Mouse (Mus musculus) 3134 (cell line): ENCODE results near the gene Gzmb.
"Not testable (repeated sequence)": the region's sequence is repeated elsewhere in the genome, so short reads cannot be mapped to it uniquely, and the experiment has no call there.

Source experiments
- DNase-seq: peaks from one replicate; pipeline ENCODE4 v3.0.0-alpha.2; 2011; ENCODE audit warnings: low spot score; ENCODE audit not compliant: insufficient read length; ENCODE audit errors: extremely low read depth

Gzmb gene

GRCm38 (mm10) chr14:56262153-56262552, at the start of gene Gzmb:
Gene Gzmb, minus strand, starts transcription at chr14:56262260.
- no peak for DNase-seq

GRCm38 (mm10) chr14:56311801-56312200, 49.7 kb upstream of the Gzmb start:
- DNase-seq, result not testable (repeated sequence)

- DNase-seq, result no peak
These were observed 48.2 kb upstream of the Gzmb start for GRCm38 (mm10) chr14:56310238-56310637.

DNA sequence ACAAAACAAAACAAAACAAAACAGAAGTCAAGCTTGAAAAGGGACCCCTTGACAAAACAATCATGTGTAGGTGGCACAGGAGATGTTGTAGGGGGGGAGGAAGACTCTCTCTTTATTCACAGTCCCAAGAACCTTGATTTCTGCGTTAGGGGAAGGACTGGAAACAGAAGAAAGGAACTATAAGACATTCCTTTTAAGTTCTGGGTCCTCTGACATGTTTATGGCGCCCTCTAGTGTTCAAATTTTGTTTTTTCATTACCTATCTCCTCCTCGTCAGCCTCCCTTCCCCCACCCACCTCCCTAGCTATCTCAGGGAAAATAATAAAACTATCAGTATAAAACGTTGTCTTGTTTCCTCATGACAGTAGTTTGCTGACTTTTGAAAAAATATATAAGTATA, 42.1 kb upstream of the Gzmb start:
- no peak for DNase-seq

- DNase-seq, result no peak
These were observed 41.5 kb upstream of the Gzmb start for GRCm38 (mm10) chr14:56303506-56304025.

DNA sequence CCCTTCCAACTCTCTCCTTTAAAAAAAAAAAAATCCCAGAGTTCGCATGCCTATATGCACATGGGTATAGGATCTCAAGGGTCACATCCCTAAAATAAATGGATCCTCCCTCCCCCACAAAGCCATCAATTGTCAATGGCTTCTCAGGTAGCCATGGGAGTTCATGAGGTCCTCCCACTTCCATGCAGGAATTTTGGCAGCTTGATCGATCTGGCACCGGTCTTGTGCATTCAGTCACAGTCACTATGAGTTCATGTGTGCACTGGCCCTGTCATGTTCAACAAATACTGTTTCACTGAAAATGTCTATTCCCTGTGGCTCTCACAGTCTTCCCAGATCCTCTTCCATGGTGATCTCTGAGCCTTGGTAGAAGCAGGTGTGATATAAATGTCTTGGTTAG, 40.0 kb upstream of the Gzmb start:
- no peak for DNase-seq

DNA sequence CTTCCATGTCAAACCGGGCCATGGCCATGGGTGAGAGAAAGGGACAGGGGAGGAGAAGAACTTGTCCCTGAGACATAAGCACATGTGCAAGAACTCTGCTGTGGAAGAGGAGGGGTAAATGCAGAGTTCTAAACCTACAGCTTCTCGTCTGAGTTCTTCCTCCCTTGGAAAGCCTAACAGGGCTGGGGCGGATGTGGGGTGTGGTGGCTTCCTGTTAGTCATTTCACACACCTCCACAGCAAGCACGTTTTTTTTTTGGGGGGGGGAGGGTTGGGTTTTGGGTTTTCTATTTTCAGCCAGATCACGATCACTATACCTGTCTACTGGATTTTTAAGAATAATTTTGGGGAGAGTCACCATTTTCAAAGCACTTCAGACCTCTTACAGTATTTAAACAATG, 34.7 kb upstream of the Gzmb start:
- no peak for DNase-seq

- no peak for DNase-seq
These were observed 34.0 kb upstream of the Gzmb start for GRCm38 (mm10) chr14:56296106-56296505.

GRCm38 (mm10) chr14:56293146-56293545, 31.1 kb upstream of the Gzmb start:
- no peak for DNase-seq

GRCm38 (mm10) chr14:56288651-56289050, 26.6 kb upstream of the Gzmb start:
- no peak for DNase-seq

DNA sequence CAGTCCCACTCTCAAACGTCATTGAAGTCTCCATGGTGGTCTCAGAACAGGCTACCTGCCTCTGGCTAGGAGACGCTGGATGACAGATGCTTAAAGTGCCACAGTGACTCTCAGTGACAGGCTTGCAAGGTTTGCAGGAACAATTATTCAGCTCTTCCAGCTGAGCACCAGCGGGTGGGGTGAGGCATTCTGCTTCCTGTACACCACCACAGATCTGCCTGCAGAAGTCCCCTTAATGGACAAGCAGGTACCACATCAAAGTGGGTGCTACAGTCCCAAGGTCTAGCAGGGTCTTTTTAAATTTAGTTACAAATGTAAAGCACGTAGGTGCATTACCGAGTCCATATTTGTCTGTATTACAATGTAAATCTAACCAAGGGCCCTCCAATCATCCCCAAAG, 25.7 kb upstream of the Gzmb start:
- no peak for DNase-seq

DNA sequence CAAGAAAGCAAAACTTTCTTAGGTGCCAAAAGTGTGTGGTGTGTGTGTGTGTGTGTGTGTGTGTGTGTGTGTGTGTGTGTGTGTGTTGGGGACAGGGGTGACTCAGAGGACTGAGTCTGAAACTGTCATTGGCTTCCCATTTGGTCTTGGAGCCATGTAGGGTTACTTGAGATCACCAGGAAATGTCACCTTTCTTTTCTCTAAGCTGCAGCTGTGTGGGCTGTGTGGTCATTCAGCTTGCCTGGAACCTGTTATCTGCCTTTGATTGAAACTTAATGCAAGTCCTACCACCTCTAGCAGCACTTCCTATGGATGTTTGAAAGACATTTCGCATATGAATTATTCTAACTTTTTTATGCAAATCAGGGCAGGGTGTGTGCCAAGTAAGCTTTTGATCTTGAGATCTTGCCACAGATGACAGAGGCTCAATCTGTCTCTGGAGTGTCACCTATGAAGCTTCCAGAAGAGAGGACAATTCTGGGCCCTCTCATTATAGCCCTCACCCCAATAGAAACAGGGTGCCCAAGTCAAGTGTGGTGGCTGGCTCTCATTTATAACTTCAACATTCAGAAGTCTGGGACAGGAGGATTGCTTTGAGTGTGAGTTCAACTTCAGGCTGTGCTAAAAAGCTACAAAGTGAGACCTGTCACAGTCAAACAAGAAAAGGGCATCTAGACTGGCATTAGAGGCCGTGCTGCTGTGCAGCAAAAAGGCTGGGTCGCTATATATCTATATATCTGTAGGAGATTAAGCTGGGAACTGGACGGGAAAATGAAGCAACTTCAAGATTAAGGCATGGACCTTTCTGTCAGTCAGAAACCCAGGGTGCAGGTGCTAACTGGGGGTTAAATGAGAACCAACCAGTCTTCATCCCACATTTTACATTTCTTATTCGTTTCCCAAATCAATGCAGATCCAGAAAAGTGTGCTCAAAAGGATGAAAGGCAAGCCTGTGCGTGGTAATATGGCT, 22.6 kb upstream of the Gzmb start:
- no peak for DNase-seq

GRCm38 (mm10) chr14:56283816-56284215, 21.8 kb upstream of the Gzmb start:
- DNase-seq, result no peak

DNA sequence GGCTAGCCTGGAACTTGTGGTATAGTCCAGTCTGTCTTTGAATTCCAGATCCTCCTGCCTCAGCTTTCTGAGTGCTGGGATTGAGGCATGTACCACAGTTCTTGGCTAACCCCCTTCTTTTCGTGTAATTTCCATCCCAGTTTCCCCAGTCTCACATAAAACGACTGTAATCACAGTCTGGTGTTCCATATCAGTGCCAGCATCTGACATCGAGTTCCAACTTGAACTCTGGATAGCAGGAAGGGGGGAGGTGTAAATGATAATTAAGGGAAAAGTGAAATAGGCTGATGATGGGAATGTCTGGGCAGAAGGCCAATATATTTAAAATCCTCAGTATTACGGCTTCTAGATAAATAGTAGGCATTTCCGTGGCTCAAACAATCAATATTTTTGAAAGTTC, 19.0 kb upstream of the Gzmb start:
- DNase-seq, result no peak

- DNase-seq, result not testable (repeated sequence)
These were observed 16.6 kb upstream of the Gzmb start for GRCm38 (mm10) chr14:56278691-56279090.

GRCm38 (mm10) chr14:56276096-56276495, 14.0 kb upstream of the Gzmb start:
- DNase-seq, result not testable (repeated sequence)

DNA sequence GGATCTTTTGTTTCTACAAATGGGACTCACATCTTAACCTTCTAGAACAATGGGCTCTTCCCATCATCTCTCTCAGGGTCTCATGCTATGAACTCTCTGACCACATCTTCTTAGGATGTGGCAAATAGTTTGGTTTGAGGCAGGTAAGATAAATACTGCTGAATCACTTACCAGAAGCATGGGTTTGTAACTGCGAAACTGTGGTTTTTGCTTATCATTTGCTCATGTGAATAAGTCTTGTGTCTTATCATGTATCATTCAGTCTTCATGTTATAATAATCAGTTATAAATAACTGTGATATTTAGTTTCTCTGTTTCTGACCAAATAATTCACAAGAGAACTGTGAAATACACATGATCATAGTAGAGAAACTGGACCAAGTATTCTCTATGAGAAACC, 4.0 kb upstream of the Gzmb start:
- DNase-seq, result no peak

DNA sequence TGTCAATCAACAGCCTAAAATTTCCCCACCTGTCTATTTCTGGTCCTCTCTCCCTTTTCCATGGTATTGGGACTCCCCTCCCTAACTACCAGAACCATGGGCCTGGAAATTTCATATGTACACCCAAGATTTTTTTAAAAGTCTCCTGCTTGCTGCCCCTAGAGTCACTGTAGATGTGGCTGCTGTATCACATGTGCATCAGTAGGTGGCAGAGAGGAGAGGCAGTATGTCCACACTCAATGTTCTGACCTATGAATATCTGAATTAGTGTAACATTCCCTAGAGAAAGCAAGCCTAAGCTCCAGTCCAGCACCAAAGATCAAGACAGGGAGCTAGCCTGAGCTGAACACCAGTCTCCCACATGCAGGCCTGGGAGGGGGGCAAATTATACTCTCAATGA, 21.7 kb downstream of the Gzmb start:
- no peak for DNase-seq

GRCm38 (mm10) chr14:56234556-56234955, 27.5 kb downstream of the Gzmb start, which contains the start of gene Gzmc:
Gene Gzmc, minus strand, starts transcription at chr14:56234656.
- DNase-seq, result no peak

DNA sequence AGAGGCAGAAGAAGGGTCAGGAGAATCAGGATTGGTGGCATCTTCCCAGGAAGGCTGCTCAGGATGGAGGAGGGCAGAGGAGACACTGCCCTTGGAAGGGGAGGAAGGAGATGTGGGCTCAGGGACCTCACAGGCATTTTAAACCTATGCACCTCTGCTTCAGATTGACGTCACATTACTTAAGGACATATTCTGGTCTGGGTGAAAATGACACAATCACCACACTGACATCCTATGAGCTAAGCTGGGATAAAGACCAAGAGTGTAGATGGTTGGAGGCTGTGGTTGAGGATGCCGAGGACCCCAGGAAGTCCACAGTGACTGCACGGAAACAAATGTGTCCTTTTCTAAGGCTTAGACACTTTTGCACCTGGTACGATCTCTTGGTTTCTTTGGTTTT, 50.7 kb downstream of the Gzmb start, which contains the start of gene Gzmf:
Gene Gzmf, minus strand, starts transcription at position 101 of the 400 bp plus-strand sequence.
- no peak for DNase-seq
